Mouse (Mus musculus) hindbrain, embryonic 10.5 days (tissue): ENCODE results near the gene Ophn1. TPM values are rescaled to one million over a fixed set of nuclear protein-coding genes. Genes with fewer than 3 reads are reported as not detected.
A peak's percentile ranks its signal among the peaks of the same experiment; 100 is the strongest.

Source experiments
- DNase-seq: peaks from one replicate; pipeline ENCODE4 v3.0.0-alpha.2; 2017; ENCODE audit warnings: low spot score
- H3K27ac ChIP-seq: fragments of 300-500 bp; sonication (generic); 2 replicates; pipeline ENCODE4 v1.5.1; 2016; ENCODE audit warnings: mild to moderate bottlenecking, moderate library complexity
- H3K27me3 ChIP-seq: fragments of 300-500 bp; sonication (generic); 2 replicates; pipeline ENCODE4 v1.6.1; 2016; ENCODE audit warnings: mild to moderate bottlenecking; ENCODE audit not compliant: poor library complexity, insufficient read depth, severe bottlenecking
- H3K36me3 ChIP-seq: fragments of 300-500 bp; sonication (generic); 2 replicates; pipeline ENCODE4 v1.6.1; 2016; ENCODE audit warnings: mild to moderate bottlenecking, moderate library complexity
- H3K4me1 ChIP-seq: fragments of 300-500 bp; sonication (generic); replicated peaks from 2 replicates; pipeline ENCODE4 v1.6.1; 2016; ENCODE audit warnings: mild to moderate bottlenecking
- H3K4me3 ChIP-seq: fragments of 300-500 bp; sonication (generic); 2 replicates; pipeline ENCODE4 v1.5.1; 2016; ENCODE audit warnings: mild to moderate bottlenecking, moderate library complexity
- H3K9me3 ChIP-seq: fragments of 300-500 bp; sonication (generic); 2 replicates; pipeline ENCODE4 v1.6.1; 2016; ENCODE audit warnings: mild to moderate bottlenecking, moderate library complexity
- WGBS: fragments of 180-500 bp; shearing (Covaris S2); methylation state at CpG from one replicate; pipeline ENCODE4 v1.1.7; 2016; 5-methylcytosine and 5-hydroxymethylcytosine counted together
- polyA plus RNA-seq: library from polyadenylated mRNA; unstranded; fragments of >200 nt; fragmentation: Nextera tagmentation; extraction: Ambion mirVana; gene quantifications from 2 replicates; pipeline ENCODE4 v1.2.1, GENCODE M21; 2016

The Ophn1 gene
- polyA plus RNA-seq, 1 experiment from 2014 or later, result 20.9 TPM

GRCm38 (mm10) chrX:98875144-98875543, 15.7 kb downstream of the Ophn1 start:
- no peaks in the 10 kb centered on the region for H3K36me3 ChIP-seq
- no peak for DNase-seq
- H3K9me3 ChIP-seq, result no peaks in the 10 kb centered on the region
- H3K4me1 ChIP-seq, result 0 out of 2 replicates have a peak, but pooled peaks cover 6% of the 10 kb centered on the region
- H3K27me3 ChIP-seq, result peaks cover 20% of the 10 kb centered on the region; the same call in 1 of the 2 replicates
- no peak overlapping the region for H3K27ac ChIP-seq
- WGBS, result 60% methylated on average over 6 of the region's 6 CpGs
- H3K4me3 ChIP-seq, result no peak overlapping the region

- Histone ChIP-seq H3K4me3 (no peak overlapping the region), H3K9me3 (no peaks in the 10 kb centered on the region), H3K27me3 (peaks cover 20% of the 10 kb centered on the region; the same call in 1 of the 2 replicates), H3K4me1 (0 out of 2 replicates have a peak, but pooled peaks cover 6% of the 10 kb centered on the region), H3K36me3 (no peaks in the 10 kb centered on the region), H3K27ac (no peak overlapping the region)
- DNase-seq, result no peak
- 91% methylated on average over 5 of the region's 5 CpGs for WGBS
Observed at GRCm38 (mm10) chrX:98874086-98874485, 16.7 kb downstream of the Ophn1 start.

- WGBS, result 95% methylated on average over 1 of the region's 1 CpGs
- Histone ChIP-seq H3K27me3 (peaks cover 34% of the 10 kb centered on the region), H3K9me3 (no peaks in the 10 kb centered on the region), H3K27ac (no peak overlapping the region), H3K36me3 (no peaks in the 10 kb centered on the region), H3K4me3 (no peak overlapping the region), H3K4me1 (0 out of 2 replicates have a peak, but pooled peaks cover 6% of the 10 kb centered on the region)
- DNase-seq, result no peak
Observed at GRCm38 (mm10) chrX:98872064-98872463, 18.8 kb downstream of the Ophn1 start.

GRCm38 (mm10) chrX:98870541-98870940, 20.3 kb downstream of the Ophn1 start:
- no peaks in the 10 kb centered on the region for H3K36me3 ChIP-seq
- WGBS, result 87% methylated on average over 1 of the region's 1 CpGs
- no peaks in the 10 kb centered on the region for H3K9me3 ChIP-seq
- no peak overlapping the region for H3K4me3 ChIP-seq
- peaks cover 39% of the 10 kb centered on the region for H3K27me3 ChIP-seq
- H3K27ac ChIP-seq, result no peak overlapping the region
- 0 out of 2 replicates have a peak, but pooled peaks cover 6% of the 10 kb centered on the region for H3K4me1 ChIP-seq
- DNase-seq, result no peak

- Histone ChIP-seq H3K27me3 (peaks cover 31% of the 10 kb centered on the region), H3K4me3 (no peak overlapping the region), H3K36me3 (no peaks in the 10 kb centered on the region), H3K4me1 (0 out of 2 replicates have a peak, but pooled peaks cover 2% of the 10 kb centered on the region), H3K9me3 (no peaks in the 10 kb centered on the region), H3K27ac (no peak overlapping the region)
- WGBS, result 83% methylated on average over 2 of the region's 2 CpGs
- no peak for DNase-seq
Observed at GRCm38 (mm10) chrX:98869735-98870134, 21.1 kb downstream of the Ophn1 start.

GRCm38 (mm10) chrX:98869165-98869564, 21.7 kb downstream of the Ophn1 start:
- H3K4me1 ChIP-seq, result no peaks in the 10 kb centered on the region
- no peak for DNase-seq
- WGBS, result 87% methylated on average over 5 of the region's 5 CpGs
- no peak overlapping the region for H3K27ac ChIP-seq
- peaks cover 27% of the 10 kb centered on the region for H3K27me3 ChIP-seq
- H3K4me3 ChIP-seq, result no peak overlapping the region
- no peaks in the 10 kb centered on the region for H3K36me3 ChIP-seq
- H3K9me3 ChIP-seq, result no peaks in the 10 kb centered on the region

- H3K27ac ChIP-seq, result no peak overlapping the region
- no peak overlapping the region for H3K4me3 ChIP-seq
- H3K27me3 ChIP-seq, result peaks cover 28% of the 10 kb centered on the region; the same call in 1 of the 2 replicates
- 75% methylated on average over 5 of the region's 5 CpGs for WGBS
- no peak for DNase-seq
- no peaks in the 10 kb centered on the region for H3K4me1 ChIP-seq
- no peaks in the 10 kb centered on the region for H3K36me3 ChIP-seq
- H3K9me3 ChIP-seq, result no peaks in the 10 kb centered on the region
Observed at GRCm38 (mm10) chrX:98860167-98860566, 30.7 kb downstream of the Ophn1 start.

GRCm38 (mm10) chrX:98856046-98856445, 34.8 kb downstream of the Ophn1 start:
- DNase-seq, result no peak
- no peaks in the 10 kb centered on the region for H3K9me3 ChIP-seq
- no peak overlapping the region for H3K4me3 ChIP-seq
- H3K36me3 ChIP-seq, result no peaks in the 10 kb centered on the region
- H3K27me3 ChIP-seq, result peaks cover 22% of the 10 kb centered on the region; the same call in 1 of the 2 replicates
- WGBS, result 87% methylated on average over 2 of the region's 2 CpGs
- H3K4me1 ChIP-seq, result no peaks in the 10 kb centered on the region
- no peak overlapping the region for H3K27ac ChIP-seq

- 92% methylated on average over 6 of the region's 6 CpGs for WGBS
- no peaks in the 10 kb centered on the region for H3K36me3 ChIP-seq
- H3K27me3 ChIP-seq, result peaks cover 16% of the 10 kb centered on the region; the same call in 1 of the 2 replicates
- H3K4me1 ChIP-seq, result no peaks in the 10 kb centered on the region
- H3K27ac ChIP-seq, result no peak overlapping the region
- no peak for DNase-seq
- H3K9me3 ChIP-seq, result no peaks in the 10 kb centered on the region
- no peak overlapping the region for H3K4me3 ChIP-seq
Observed at GRCm38 (mm10) chrX:98850869-98851268, 40.0 kb downstream of the Ophn1 start.

GRCm38 (mm10) chrX:98841606-98842005, 49.2 kb downstream of the Ophn1 start:
- DNase-seq, result no peak
- Histone ChIP-seq H3K4me3 (no peak overlapping the region), H3K4me1 (no peaks in the 10 kb centered on the region), H3K36me3 (no peaks in the 10 kb centered on the region), H3K27me3 (peaks cover 15% of the 10 kb centered on the region), H3K9me3 (no peaks in the 10 kb centered on the region), H3K27ac (no peak overlapping the region)
- WGBS, result 66% methylated on average over 2 of the region's 2 CpGs

- Histone ChIP-seq H3K27me3 (peaks cover 11% of the 10 kb centered on the region; the same call in 1 of the 2 replicates), H3K9me3 (no peaks in the 10 kb centered on the region), H3K36me3 (no peaks in the 10 kb centered on the region), H3K4me1 (no peaks in the 10 kb centered on the region), H3K27ac (no peak overlapping the region), H3K4me3 (no peak overlapping the region)
- no peak for DNase-seq
- 98% methylated on average over 1 of the region's 1 CpGs for WGBS
Observed at GRCm38 (mm10) chrX:98835989-98836388, 54.8 kb downstream of the Ophn1 start.

GRCm38 (mm10) chrX:98803813-98804212, 87.0 kb downstream of the Ophn1 start:
- peak; percentile 3 for DNase-seq
- Histone ChIP-seq H3K27ac (no peak overlapping the region), H3K36me3 (no peaks in the 10 kb centered on the region)

GRCm38 (mm10) chrX:98774247-98774950, 116.4 kb downstream of the Ophn1 start:
- no peak overlapping the region for H3K27ac ChIP-seq
- no peak overlapping the region for H3K4me3 ChIP-seq
- WGBS, result 89% methylated on average over 4 of the region's 4 CpGs
- no peaks in the 10 kb centered on the region for H3K4me1 ChIP-seq
- DNase-seq, result no peak
- no peaks in the 10 kb centered on the region for H3K36me3 ChIP-seq
- H3K9me3 ChIP-seq, result no peaks in the 10 kb centered on the region
- no peaks in the 10 kb centered on the region for H3K27me3 ChIP-seq

More at GRCm38 (mm10) chrX:98803813-98804212, 87.0 kb downstream of the Ophn1 start:
- Histone ChIP-seq H3K9me3 (no peaks in the 10 kb centered on the region), H3K4me1 (no peaks in the 10 kb centered on the region), H3K4me3 (no peak overlapping the region), H3K27me3 (0 out of 2 replicates have a peak, but pooled peaks cover 5% of the 10 kb centered on the region)
